Mouse (Mus musculus) left cerebral cortex, postnatal 14 days (tissue): ENCODE measurements at regions not wholly inside any gene's neighbourhood (a gene's known extent, or its start where the extent isn't known, plus 50 kb on each side); places are given as distances from the start of the nearest gene placed in this dataset.
A peak's percentile ranks its signal among the peaks of the same experiment; 100 is the strongest.

Experiments used
- DNase-seq, 2 experiments: peaks; one replicate each; pipeline ENCODE4 v3.0.0; 2021 to 2022; ENCODE audit warnings: low spot score in 2 of 2, mixed read lengths in 1 of 2
- intact Hi-C: fragments of 180-260 bp; cut with DNase I; formaldehyde crosslinking; loops from one replicate; pipeline ENCODE4 v1.15.1; 2025

- intact Hi-C loops: no loop called here
These were observed 66.1 kb upstream of the Fgf10 start for GRCm38 (mm10) chr13:118603474-118603873.

GRCm38 (mm10) chr13:118596856-118597255 is 72.7 kb upstream of the Fgf10 start:
- intact Hi-C loops: loop anchor here (10.0 kb wide), 1 partner anchor 192 kb away; no protein-coding TSS in a partner anchor
- peak in 1 of 2 experiments; percentile 3 for DNase-seq

More at GRCm38 (mm10) chr13:118603474-118603873, 66.1 kb upstream of the Fgf10 start:
- no peak for DNase-seq

- intact Hi-C loops: loop anchor here (10.0 kb wide), 1 partner anchor 192 kb away; no protein-coding TSS in a partner anchor
- DNase-seq: no peak
These were observed 73.3 kb upstream of the Fgf10 start for GRCm38 (mm10) chr13:118596218-118596795.

DNA sequence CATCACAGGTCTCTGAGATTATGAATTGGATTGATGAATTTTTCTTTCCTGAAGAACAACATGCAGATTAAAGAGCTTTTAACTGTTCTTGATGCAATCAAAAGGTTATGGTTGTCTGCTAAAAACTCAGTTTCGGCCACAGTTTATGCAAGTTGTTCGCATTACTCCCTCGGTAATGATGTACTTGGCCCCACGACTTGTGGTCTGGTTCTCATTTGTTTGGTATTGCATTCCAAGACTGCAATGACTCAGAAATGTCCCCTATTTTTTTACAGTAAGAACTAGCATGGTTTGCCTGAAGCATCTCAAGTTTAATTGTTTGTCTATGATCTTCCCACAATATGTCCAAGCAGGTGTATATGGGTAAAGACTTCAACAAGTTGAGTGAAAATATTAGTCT is 77.5 kb upstream of the Fgf10 start:
- no peak for DNase-seq
- intact Hi-C loops: loop anchor here (10.0 kb wide), 1 partner anchor 187 kb away; no protein-coding TSS in a partner anchor

DNA sequence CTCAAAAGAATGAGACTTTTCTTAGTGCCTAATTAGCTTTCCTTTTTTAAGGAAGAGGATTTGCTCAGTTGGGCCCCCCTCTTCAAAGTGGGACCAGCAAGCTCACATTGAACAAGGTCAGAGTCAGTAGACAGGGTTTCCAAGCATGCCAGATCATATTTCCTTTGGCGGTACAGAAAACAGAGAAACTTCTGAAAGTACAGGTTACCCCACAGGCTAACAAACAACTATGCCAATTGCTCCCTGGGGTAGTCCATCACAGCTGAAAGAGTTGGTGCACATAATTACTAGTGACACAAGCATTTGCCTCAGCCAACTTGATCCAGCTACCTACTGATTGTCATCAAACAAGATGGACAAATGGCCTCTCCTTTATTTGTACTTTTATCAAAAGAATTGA is 97.0 kb upstream of the Fgf10 start:
- intact Hi-C loops: no loop called here
- no peak for DNase-seq

GRCm38 (mm10) chr13:118565219-118565833 is 104.3 kb upstream of the Fgf10 start:
- intact Hi-C loops: no loop called here
- no peak for DNase-seq

DNA sequence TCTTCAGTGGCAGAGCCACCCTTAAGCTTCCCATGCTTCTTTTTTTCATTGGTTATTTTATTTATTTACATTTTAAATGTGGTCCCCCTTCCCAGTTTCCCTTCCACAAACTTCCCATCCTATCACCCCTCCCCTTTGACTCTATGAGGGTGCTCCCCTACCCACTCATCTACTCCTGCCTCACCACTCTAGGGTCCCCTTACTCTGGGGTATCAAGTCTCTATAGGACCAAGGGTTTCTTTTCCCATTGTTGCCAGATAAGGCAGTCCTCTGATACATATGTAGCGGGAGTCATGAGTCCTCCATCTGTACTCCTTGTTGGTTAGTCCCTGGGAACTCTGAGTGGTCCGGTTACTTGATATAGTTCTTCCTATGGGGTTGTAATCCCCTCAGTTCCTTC is 110.6 kb upstream of the Fgf10 start:
- intact Hi-C loops: no loop called here
- DNase-seq: no peak

DNA sequence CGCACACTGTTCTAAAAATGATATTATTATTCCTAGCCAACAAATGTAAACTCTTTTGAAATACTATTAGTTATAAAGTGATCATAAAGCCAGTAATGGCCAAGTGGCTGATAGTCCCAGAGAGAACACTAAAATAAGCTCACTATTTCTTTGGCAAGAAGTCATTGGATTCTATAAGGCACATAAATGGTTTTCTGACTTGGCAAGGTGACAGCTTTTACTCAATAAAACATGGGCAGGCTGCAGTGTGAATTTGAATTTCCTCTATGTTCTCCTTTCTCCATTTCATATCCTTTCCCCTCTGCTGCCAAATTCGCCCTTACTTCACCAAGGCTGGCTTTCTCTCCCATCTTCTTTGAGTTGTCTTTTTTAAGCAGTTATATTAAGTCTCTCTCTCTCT is 117.6 kb upstream of the Fgf10 start:
- intact Hi-C loops: no loop called here
- no peak for DNase-seq

DNA sequence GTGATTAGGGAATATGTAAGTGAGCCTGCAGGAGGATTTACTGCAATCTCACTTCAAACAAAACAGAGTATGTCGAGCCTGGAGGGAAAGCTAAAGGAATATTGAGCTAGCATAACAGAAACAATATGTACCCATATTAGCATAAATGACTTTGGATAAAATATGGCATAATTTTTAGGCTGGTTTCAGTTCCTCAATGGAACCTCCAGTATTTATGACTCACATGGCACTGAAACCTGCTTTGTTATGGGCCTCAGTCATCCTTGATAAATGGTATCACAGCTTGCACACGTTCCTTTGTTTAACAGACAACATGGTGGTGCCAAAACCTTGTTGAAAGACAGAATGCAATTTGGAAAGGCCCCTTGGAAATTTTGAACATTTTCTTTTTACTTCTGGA is 130.8 kb upstream of the Fgf10 start:
- no peak for DNase-seq
- intact Hi-C loops: no loop called here

- intact Hi-C loops: no loop called here
- DNase-seq: no peak
These were observed 126.9 kb upstream of the Mrps30 start for GRCm38 (mm10) chr13:118513961-118514360.

- intact Hi-C loops: no loop called here
- no peak for DNase-seq
These were observed 119.1 kb upstream of the Mrps30 start for GRCm38 (mm10) chr13:118506136-118506535.

DNA sequence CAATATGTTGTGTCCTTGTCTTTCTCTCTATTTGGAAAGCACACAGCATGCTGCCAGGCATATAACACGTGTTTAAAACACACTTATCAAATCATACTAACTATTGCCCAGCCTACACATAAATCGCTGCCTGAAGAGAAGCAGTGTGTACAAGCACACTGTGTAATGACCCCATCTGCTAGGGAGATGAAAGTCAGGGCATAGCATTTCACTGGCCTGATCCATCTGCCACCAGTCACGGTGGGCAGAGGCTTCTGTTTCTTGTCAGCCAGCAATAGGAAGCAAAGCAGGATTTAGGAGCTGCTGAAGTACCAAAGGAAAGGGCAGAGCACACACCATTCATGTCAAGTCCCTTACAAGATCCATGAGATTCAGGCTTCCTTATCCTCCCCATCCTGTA is 103.6 kb upstream of the Mrps30 start:
- DNase-seq: no peak
- intact Hi-C loops: no loop called here

- DNase-seq: no peak
- intact Hi-C loops: no loop called here
These were observed 96.0 kb upstream of the Mrps30 start for GRCm38 (mm10) chr13:118483031-118483430.

GRCm38 (mm10) chr13:118480237-118480636 is 93.2 kb upstream of the Mrps30 start:
- intact Hi-C loops: no loop called here
- no peak for DNase-seq

DNA sequence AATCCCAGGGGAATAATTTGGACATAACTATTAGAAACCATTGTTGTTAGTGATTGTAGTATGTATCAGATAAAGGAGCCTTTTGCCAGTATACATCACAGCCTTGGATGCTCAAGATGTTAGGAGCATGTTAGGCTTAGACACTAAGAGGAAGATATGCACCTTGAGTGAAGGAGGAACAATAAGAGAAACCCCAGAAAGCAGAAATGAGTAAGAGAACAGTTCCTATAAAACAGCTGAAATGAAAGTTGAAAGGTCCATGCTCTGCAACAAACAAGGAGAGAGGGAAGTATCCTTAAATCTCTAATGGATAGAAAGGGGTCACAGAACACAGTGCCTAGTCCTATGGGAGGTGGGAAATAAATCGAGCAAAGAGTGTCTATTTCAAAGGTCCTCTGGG is 91.4 kb upstream of the Mrps30 start:
- intact Hi-C loops: no loop called here
- no peak for DNase-seq

- intact Hi-C loops: no loop called here
These were observed 85.5 kb upstream of the Mrps30 start for GRCm38 (mm10) chr13:118472578-118472977.

GRCm38 (mm10) chr13:118459672-118460384 is 72.8 kb upstream of the Mrps30 start:
- DNase-seq: no peak
- intact Hi-C loops: no loop called here

More at GRCm38 (mm10) chr13:118472578-118472977, 85.5 kb upstream of the Mrps30 start:
- no peak for DNase-seq

DNA sequence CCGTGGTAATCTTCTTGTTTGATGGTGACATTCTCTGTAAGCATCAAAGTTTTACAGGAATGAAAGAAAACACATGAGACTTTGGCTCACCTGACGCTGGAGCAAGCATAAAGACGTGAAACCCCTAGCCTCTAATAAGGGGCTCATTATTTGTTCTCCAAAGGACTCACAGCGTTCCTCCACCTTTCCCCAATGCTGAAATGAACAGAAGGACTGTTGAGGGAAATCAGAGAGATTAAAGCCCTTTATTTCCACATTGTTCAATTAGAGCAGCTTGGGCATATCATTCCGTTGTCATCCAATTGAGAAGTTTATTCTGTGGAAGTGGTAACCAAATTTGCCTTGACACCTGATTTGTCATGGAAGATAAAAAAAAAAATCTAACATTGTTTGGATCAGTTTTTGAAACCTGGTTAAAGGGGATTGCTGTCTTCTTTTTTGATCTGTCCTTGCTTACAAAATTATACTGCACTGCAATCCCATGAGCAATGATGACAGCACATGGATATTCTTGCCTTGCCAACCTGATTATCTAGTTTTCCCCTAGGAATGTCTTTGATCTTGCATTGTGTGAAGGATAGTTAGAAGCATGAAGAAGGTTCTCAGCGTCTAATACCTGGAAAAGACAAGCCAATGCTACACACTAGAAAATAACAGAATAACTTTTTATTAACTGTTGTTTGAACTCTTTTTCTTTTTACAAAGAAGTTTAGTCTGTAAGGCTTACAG is 62.1 kb upstream of the Mrps30 start:
- intact Hi-C loops: loop anchor here (5.0 kb wide), 1 partner anchor 523 kb away; no protein-coding TSS in a partner anchor
- no peak for DNase-seq

- DNase-seq: no peak
- intact Hi-C loops: no loop called here
These were observed 54.4 kb upstream of the Mrps30 start for GRCm38 (mm10) chr13:118441322-118442064.
